Mouse (Mus musculus) neural tube, embryonic 13.5 days (tissue): ENCODE measurements around the gene Cmip. TPM values are rescaled to one million over a fixed set of nuclear protein-coding genes. Genes with fewer than 3 reads are reported as not detected.

Experiments used
- ATAC-seq: fragments of 200-750 bp; cut with Nextera tagmentation; 2 replicates; pipeline ENCODE4 v1.8.0; 2017; ENCODE audit warnings: low read depth, mild to moderate bottlenecking, moderate TSS enrichment, moderate library complexity
- H3K27ac ChIP-seq: fragments of 300-500 bp; sonication (generic); replicated peaks from 2 replicates; pipeline ENCODE4 v1.5.1; 2015; ENCODE audit warnings: moderate library complexity, mild to moderate bottlenecking, inconsistent platforms
- H3K27me3 ChIP-seq: fragments of 300-500 bp; sonication (generic); 2 replicates; pipeline ENCODE4 v1.6.1; 2015; ENCODE audit warnings: mild to moderate bottlenecking, inconsistent platforms
- H3K36me3 ChIP-seq: fragments of 300-500 bp; sonication (generic); 2 replicates; pipeline ENCODE4 v1.6.1; 2015; ENCODE audit warnings: mild to moderate bottlenecking, inconsistent platforms
- H3K4me1 ChIP-seq: fragments of 300-500 bp; sonication (generic); replicated peaks from 2 replicates; pipeline ENCODE4 v1.6.1; 2015; ENCODE audit warnings: inconsistent platforms
- H3K4me2 ChIP-seq: fragments of 300-500 bp; sonication (generic); 2 replicates; pipeline ENCODE4 v1.6.1; 2015; ENCODE audit warnings: inconsistent platforms, mild to moderate bottlenecking, moderate library complexity
- H3K4me3 ChIP-seq: fragments of 300-500 bp; sonication (generic); 2 replicates; pipeline ENCODE4 v1.5.1; 2015; ENCODE audit warnings: mild to moderate bottlenecking, inconsistent platforms
- H3K9ac ChIP-seq: fragments of 300-500 bp; sonication (generic); 2 replicates; pipeline ENCODE4 v1.6.1; 2015; ENCODE audit warnings: moderate library complexity, mild to moderate bottlenecking, inconsistent platforms
- H3K9me3 ChIP-seq: fragments of 300-500 bp; sonication (generic); 2 replicates; pipeline ENCODE4 v1.6.1; 2016; ENCODE audit warnings: inconsistent platforms
- WGBS: fragments of 180-500 bp; shearing (Covaris S2); methylation state at CpG from one replicate; pipeline ENCODE4 v1.1.7; 2015; 5-methylcytosine and 5-hydroxymethylcytosine counted together
- polyA plus RNA-seq: library from polyadenylated mRNA; unstranded; fragments of >200 nt; fragmentation: Nextera tagmentation; extraction: Ambion mirVana; gene quantifications from 2 replicates; pipeline ENCODE4 v1.2.1, GENCODE M21; 2015

Cmip gene
- polyA plus RNA-seq, 1 experiment from 2014 or later, result 115 TPM

DNA sequence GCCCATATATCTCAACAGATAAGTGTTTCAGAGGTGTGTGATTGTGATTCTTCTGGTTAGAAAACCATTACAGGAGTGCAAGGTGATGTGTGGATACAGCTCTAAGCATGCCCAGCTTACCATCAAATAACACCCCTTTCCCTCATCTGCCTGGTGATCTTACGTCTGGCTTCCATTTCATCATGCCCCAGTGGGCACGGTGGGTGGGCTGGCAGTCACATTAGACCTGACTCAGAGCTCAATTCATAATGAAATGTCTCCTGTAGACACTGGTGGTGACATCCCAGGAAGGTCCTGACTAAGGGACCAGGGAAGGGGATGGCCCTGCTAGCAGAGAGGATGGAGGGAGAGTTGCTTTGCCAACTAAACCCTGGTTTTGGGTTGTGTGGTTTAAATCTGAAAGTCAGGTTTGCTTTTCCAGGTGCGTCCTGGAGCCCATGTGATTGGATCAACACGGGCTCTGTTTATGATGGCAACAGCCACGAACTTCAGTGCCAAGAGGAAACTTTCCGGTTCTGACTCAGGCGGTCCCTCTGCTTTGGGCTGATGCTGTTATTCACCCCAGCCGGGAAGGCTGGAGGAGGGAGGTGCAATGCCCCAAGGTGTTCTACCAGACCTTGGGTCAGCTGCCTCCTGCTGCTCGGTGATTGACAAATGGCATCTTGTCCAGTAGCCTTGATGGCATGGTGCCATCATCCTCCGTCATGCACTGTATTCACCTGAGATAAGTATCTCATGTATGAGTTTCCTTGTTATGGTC, 231.6 kb downstream of the Cmip start:
- no peak overlapping the region for H3K27ac ChIP-seq
- H3K9me3 ChIP-seq, result no peaks in the 10 kb centered on the region
- H3K4me2 ChIP-seq, result no peak overlapping the region
- H3K4me3 ChIP-seq, result no peak overlapping the region
- WGBS, result 78% methylated on average over 10 of the region's 10 CpGs
- H3K9ac ChIP-seq, result no peak overlapping the region
- no peak for ATAC-seq
- H3K4me1 ChIP-seq, result no peaks in the 10 kb centered on the region
- peaks cover 4% of the 10 kb centered on the region; the same call in 1 of the 2 replicates for H3K27me3 ChIP-seq
- no peaks in the 10 kb centered on the region for H3K36me3 ChIP-seq

DNA sequence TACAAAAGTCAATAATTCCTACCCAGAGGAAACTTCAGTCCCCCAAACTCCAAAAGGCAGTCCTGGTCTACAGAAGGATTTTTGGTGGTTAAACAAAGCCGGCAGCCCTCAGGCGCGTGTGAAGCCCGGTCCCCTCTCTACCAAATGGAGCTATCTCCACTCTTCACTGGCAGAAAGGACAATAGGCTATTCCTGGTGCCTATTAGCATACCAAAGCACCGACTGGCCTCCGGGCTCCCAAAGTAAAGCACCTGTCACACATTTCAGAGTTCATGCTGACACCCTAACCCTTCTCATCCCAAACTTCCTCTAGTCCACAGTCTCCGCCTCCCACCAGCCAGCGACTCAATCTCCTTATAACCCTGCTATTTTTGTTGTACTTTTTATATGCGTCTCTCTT, 236.7 kb downstream of the Cmip start:
- 13% methylated on average over 9 of the region's 9 CpGs for WGBS
- Histone ChIP-seq H3K4me1 (peaks cover 7% of the 10 kb centered on the region), H3K4me3 (no peak overlapping the region), H3K27ac (no peak overlapping the region), H3K9ac (no peak overlapping the region), H3K36me3 (no peaks in the 10 kb centered on the region), H3K4me2 (no peak overlapping the region), H3K27me3 (peaks cover 26% of the 10 kb centered on the region), H3K9me3 (no peaks in the 10 kb centered on the region)
- ATAC-seq, result no peak

DNA sequence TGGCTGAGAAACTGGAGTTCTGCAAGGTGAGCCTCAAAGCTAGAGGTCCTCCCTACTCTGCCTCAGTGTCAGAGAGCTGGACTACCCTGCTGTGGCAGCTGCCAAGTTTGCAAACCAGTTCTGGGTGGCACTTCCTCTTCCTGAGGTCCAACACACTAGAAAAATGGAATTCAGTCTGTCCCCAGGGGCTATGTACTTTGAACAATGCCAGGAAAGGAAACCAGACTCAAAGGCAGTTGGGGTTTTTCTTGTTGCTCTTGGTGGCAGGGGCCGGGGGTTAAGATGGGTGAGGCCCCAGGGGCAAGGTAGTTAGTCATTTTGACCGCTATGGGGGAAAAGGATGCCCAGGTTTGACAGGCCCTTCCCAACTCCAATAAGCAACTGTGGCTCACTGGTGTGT, 238.0 kb downstream of the Cmip start:
- no peak for ATAC-seq
- Histone ChIP-seq H3K4me3 (no peak overlapping the region), H3K36me3 (no peaks in the 10 kb centered on the region), H3K9ac (no peak overlapping the region), H3K4me1 (peaks cover 15% of the 10 kb centered on the region), H3K4me2 (no peak overlapping the region), H3K27ac (no peak overlapping the region), H3K9me3 (no peaks in the 10 kb centered on the region), H3K27me3 (peaks cover 35% of the 10 kb centered on the region)
- 61% methylated on average over 2 of the region's 2 CpGs for WGBS

GRCm38 (mm10) chr8:117498179-117498914, 241.5 kb downstream of the Cmip start, which contains the start of gene Plcg2:
Gene Plcg2 (plus strand): TSS chr8:117498291.
- H3K36me3 ChIP-seq, result no peaks in the 10 kb centered on the region
- peak; percentile 50; the same call in 1 of the 2 replicates for ATAC-seq

GRCm38 (mm10) chr8:117498915-117499540, 242.2 kb downstream of the Cmip start:
- Histone ChIP-seq H3K36me3 (no peaks in the 10 kb centered on the region), H3K4me3 (peak overlapping the region; percentile 49), H3K27ac (no peak overlapping the region), H3K4me1 (peaks cover 15% of the 10 kb centered on the region), H3K9me3 (no peaks in the 10 kb centered on the region), H3K27me3 (peaks cover 31% of the 10 kb centered on the region), H3K9ac (no peak overlapping the region), H3K4me2 (peak overlapping the region; percentile 97)
- 6% methylated on average over 20 of the region's 20 CpGs for WGBS
- no peak for ATAC-seq

More at GRCm38 (mm10) chr8:117498179-117498914, 241.5 kb downstream of the Cmip start, which contains the start of gene Plcg2:
- under 1% methylated on average over 62 of the region's 62 CpGs for WGBS
- no peak within 1 kb of the TSS for H3K27ac ChIP-seq
- H3K4me3 ChIP-seq, result peak within 1 kb of the TSS; percentile 49
- H3K4me1 ChIP-seq, result peaks cover 15% of the 10 kb centered on the region
- peak within 1 kb of the TSS; percentile 97 for H3K4me2 ChIP-seq
- peaks cover 31% of the 10 kb centered on the region for H3K27me3 ChIP-seq
- peak within 1 kb of the TSS; percentile 67 for H3K9ac ChIP-seq
- no peaks in the 10 kb centered on the region for H3K9me3 ChIP-seq

DNA sequence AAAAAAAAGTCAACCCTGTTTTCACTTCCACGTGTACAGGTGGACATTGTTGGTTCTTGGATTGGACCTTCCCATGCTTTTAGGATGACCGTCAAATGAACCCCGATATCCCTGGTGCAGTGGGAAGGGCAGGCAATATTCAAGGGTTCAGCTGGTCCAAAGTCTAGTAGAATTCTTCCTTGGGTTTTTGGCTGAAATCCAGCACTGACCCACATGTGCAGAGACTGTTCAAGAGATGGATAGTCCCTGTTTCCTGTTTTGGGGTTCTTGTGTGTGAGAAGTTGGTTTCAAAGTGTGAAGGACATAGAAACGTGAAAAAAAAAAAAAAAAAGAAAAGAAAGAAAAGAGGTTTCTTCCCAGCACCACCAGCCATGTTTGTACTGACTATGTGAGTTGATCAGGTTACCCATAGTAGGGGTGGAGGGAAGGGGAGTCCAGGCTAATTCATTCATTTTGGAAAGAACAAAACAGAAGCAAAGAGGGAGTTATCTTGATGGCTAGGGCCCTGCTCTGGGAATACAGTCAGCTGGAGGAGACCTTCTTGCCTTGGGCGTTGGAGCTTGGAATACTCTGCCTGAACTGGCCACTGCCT, 243.5 kb downstream of the Cmip start:
- H3K9ac ChIP-seq, result no peak overlapping the region
- no peak for ATAC-seq
- 86% methylated on average over 5 of the region's 5 CpGs for WGBS

DNA sequence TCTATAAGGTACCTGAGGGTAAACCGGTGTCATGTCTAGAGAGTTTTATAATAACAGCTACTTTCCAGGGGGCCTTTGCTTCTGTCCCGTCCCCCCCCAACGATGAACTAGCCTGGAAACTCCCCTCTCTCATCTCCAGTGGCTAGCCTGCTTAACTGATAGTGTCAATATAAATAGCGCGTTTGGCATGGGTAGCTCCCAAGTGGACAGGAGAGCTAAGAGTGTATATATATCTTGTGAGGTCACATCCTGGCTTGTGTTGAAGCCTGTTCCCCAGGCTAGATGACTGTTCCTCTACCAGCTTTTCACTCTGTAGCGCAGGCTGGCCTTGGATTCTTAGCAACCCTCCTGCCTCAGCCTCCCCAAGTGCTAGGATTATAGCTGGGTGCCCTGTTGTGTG, 244.5 kb downstream of the Cmip start:
- no peaks in the 10 kb centered on the region for H3K36me3 ChIP-seq
- H3K4me2 ChIP-seq, result no peak overlapping the region
- ATAC-seq, result no peak
- 90% methylated on average over 6 of the region's 6 CpGs for WGBS
- H3K27ac ChIP-seq, result no peak overlapping the region
- H3K9ac ChIP-seq, result no peak overlapping the region
- H3K9me3 ChIP-seq, result no peaks in the 10 kb centered on the region
- peaks cover 15% of the 10 kb centered on the region for H3K4me1 ChIP-seq
- H3K27me3 ChIP-seq, result peaks cover 31% of the 10 kb centered on the region
- H3K4me3 ChIP-seq, result no peak overlapping the region

More for the DNA sequence above, 243.5 kb downstream of the Cmip start:
- Histone ChIP-seq H3K4me2 (no peak overlapping the region), H3K4me1 (peaks cover 15% of the 10 kb centered on the region), H3K4me3 (no peak overlapping the region), H3K27me3 (peaks cover 31% of the 10 kb centered on the region), H3K27ac (no peak overlapping the region), H3K9me3 (no peaks in the 10 kb centered on the region), H3K36me3 (no peaks in the 10 kb centered on the region)

DNA sequence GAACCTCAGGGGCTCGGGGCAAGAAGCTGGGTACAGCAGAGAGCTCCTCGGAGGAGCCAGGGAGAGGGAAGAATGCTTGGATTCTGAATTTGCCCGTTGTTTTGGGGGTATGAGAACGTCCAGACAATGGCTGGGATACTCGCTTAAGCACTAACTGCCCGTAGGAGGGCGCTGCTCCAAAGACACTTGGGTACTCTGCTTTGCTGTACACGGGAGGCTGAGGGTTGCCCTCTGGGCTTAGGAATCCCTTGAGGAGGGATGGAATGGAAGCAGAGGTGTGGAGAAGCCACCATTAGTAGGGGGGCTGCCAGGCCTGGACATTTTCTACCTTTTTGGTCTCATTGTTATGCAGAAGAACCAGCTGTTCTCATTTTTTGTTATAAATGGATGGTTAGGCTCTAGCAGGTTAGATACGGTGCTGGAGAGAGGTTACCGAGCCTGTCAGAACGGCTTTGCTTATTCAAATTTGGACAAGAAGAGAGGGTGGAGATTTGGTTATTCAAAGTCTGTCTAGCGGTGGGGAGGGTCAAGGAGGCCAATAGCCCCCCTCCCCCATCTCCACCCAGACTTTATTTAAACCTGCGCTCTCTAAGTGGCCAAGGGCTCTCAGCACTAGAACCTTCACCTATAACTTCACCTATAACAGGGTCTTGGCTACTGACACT, 246.7 kb downstream of the Cmip start:
- 66% methylated on average over 13 of the region's 13 CpGs for WGBS
- no peaks in the 10 kb centered on the region for H3K9me3 ChIP-seq
- peaks cover 8% of the 10 kb centered on the region for H3K4me1 ChIP-seq
- H3K36me3 ChIP-seq, result no peaks in the 10 kb centered on the region
- no peak overlapping the region for H3K4me2 ChIP-seq
- no peak overlapping the region for H3K9ac ChIP-seq
- no peak overlapping the region for H3K4me3 ChIP-seq
- no peak for ATAC-seq
- H3K27me3 ChIP-seq, result peaks cover 10% of the 10 kb centered on the region
- H3K27ac ChIP-seq, result no peak overlapping the region

DNA sequence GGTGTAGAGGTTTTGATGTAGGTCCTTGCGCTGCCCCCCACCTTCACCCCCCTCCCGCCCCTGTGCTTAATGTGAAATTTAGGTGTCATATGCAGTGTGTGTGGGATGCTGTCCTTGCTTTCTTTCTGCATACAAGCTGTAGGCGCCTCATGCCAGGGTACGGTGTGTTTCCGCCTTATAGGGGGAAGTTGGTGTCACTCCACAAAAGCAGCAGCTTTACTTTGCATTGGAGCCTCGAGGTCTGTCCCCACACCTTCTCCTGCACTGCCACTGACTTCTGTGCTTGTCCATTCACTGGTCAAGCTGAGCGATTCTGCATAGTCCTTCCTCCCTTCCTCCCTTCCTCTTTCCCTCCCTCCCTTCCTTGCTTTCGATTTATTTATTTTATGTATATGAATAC, 250.8 kb downstream of the Cmip start:
- H3K4me2 ChIP-seq, result no peak overlapping the region
- H3K27me3 ChIP-seq, result no peaks in the 10 kb centered on the region
- WGBS, result 93% methylated on average over 8 of the region's 8 CpGs
- no peak for ATAC-seq
- H3K9ac ChIP-seq, result no peak overlapping the region
- no peak overlapping the region for H3K27ac ChIP-seq
- H3K9me3 ChIP-seq, result peaks cover 9% of the 10 kb centered on the region; the same call in 1 of the 2 replicates
- H3K4me3 ChIP-seq, result no peak overlapping the region
- H3K4me1 ChIP-seq, result no peaks in the 10 kb centered on the region
- H3K36me3 ChIP-seq, result no peaks in the 10 kb centered on the region
